In genomic region chr1:170058051-170058450, GRCm38 (mm10) we compare ENCODE assay signal across 15 mouse cellular contexts. TPM values are rescaled to one million over a fixed set of nuclear protein-coding genes. Genes with fewer than 3 reads are reported as not detected.
A peak's percentile ranks its signal among the peaks of the same experiment; 100 is the strongest.
DNase-seq lines count a peak whose midpoint lies in the region; ATAC-seq and TF ChIP-seq lines count a peak whose summit lies in the region.
"Had no signal": no experiment of that assay in that cellular context is flagged by ENCODE, and none has a peak within 500 bp of the region (broad histone marks: within the 10 kb centered on the region; RNA-seq: fewer than 3 reads in every experiment).

No protein-coding gene starts in this region.

- H3K9ac ChIP-seq in stomach, postnatal 0 days (ENCODE audit: low read length) = no peak overlapping the region
- H3K9ac ChIP-seq in neural tube, embryonic 15.5 days (replicated peaks) = no peak overlapping the region
- H3K9ac ChIP-seq: embryonic facial prominence, embryonic 13.5 days; liver, embryonic 13.5 days had no signal

- WGBS in stomach, postnatal 0 days = 57% methylated on average over 11 of the region's 11 CpGs
- 85% methylated on average over 11 of the region's 11 CpGs for WGBS in neural tube, embryonic 15.5 days

- no peaks in the 10 kb centered on the region for H3K27me3 ChIP-seq in stomach, postnatal 0 days (ENCODE audit: control insufficient read depth, insufficient read depth, low read length)
- H3K27me3 ChIP-seq in neural tube, embryonic 15.5 days (replicated peaks) = no peaks in the 10 kb centered on the region
- H3K27me3 ChIP-seq: embryonic facial prominence, embryonic 13.5 days; liver, embryonic 13.5 days had no signal

- intact Hi-C loops in heart, postnatal 25 days (cut with DNase I) = no loop called here

- H3K36me3 ChIP-seq in stomach, postnatal 0 days (ENCODE audit: control insufficient read depth, insufficient read depth, low read length) = 0 out of 2 replicates have a peak, but pooled peaks cover 2% of the 10 kb centered on the region
- no peaks in the 10 kb centered on the region for H3K36me3 ChIP-seq in neural tube, embryonic 15.5 days
- H3K36me3 ChIP-seq: hindbrain, embryonic 10.5 days; liver, embryonic 13.5 days; midbrain, embryonic 10.5 days had no signal

- no peaks in the 10 kb centered on the region for H3K9me3 ChIP-seq in stomach, postnatal 0 days (ENCODE audit: control insufficient read depth, low read length)
- no peaks in the 10 kb centered on the region for H3K9me3 ChIP-seq in neural tube, embryonic 15.5 days (replicated peaks)
- H3K9me3 ChIP-seq: embryonic facial prominence, embryonic 13.5 days; liver, embryonic 13.5 days; midbrain, embryonic 10.5 days had no signal

- DNase-seq in heart, adult 11 months = peak; percentile 98
- DNase-seq in heart, postnatal 4 days = no peak
- DNase-seq in urinary bladder, postnatal 14 days (ENCODE audit: low spot score) = peak; percentile 64
- no peak for DNase-seq in urinary bladder, postnatal 10 days (ENCODE audit: low spot score)
- DNase-seq in heart, postnatal 25 days (ENCODE audit: low spot score) = peak; percentile 61
- DNase-seq in stomach, postnatal 0 days (ENCODE audit: low spot score) = no peak
- DNase-seq in thymus, postnatal 10 days (ENCODE audit: low spot score in 2 of 2) = no peak
- DNase-seq: cerebellum, adult 8-10 months; liver, embryonic 13.5 days; right cerebral cortex, postnatal 25 days had no signal

- TF ChIP-seq CTCF in stomach, postnatal 0 days (IDR thresholded peaks at IDR 0.05; ENCODE audit: low read depth) = no peak

- 0 out of 2 replicates have a peak, but pooled peaks have one; percentile 42 for ATAC-seq in stomach, postnatal 0 days (ENCODE audit: low FRiP score, low TSS enrichment)
- ATAC-seq in neural tube, embryonic 15.5 days (ENCODE audit: low FRiP score) = no peak
- ATAC-seq: CD4-positive, CD25-positive, alpha-beta regulatory T cell, adult 4 months had no signal

- no peak overlapping the region for H3K4me2 ChIP-seq in stomach, postnatal 0 days (replicated peaks; ENCODE audit: low read depth)
- no peak overlapping the region for H3K4me2 ChIP-seq in neural tube, embryonic 15.5 days
- H3K4me2 ChIP-seq: embryonic facial prominence, embryonic 13.5 days; liver, embryonic 13.5 days had no signal

- no peak overlapping the region for H3K4me3 ChIP-seq in stomach, postnatal 0 days (ENCODE audit: low read depth, low read length)
- H3K4me3 ChIP-seq in neural tube, embryonic 15.5 days (replicated peaks) = no peak overlapping the region
- H3K4me3 ChIP-seq: embryonic facial prominence, embryonic 13.5 days; hindbrain, embryonic 10.5 days; liver, embryonic 13.5 days; midbrain, embryonic 10.5 days had no signal

- no peak for TF ChIP-seq EP300 in stomach, postnatal 0 days (optimal IDR thresholded peaks at IDR 0.05)

- H3K27ac ChIP-seq in stomach, postnatal 0 days (replicated peaks) = no peak overlapping the region
- H3K27ac ChIP-seq in neural tube, embryonic 15.5 days (replicated peaks) = no peak overlapping the region
- H3K27ac ChIP-seq: embryonic facial prominence, embryonic 13.5 days; hindbrain, embryonic 10.5 days; liver, embryonic 13.5 days; midbrain, embryonic 10.5 days had no signal

- no peaks in the 10 kb centered on the region for H3K4me1 ChIP-seq in stomach, postnatal 0 days (replicated peaks; ENCODE audit: control insufficient read depth, insufficient read depth)
- H3K4me1 ChIP-seq in neural tube, embryonic 15.5 days = peaks cover 5% of the 10 kb centered on the region

RNA-seq across cellular contexts. Expression of gene Ddr2, which starts 52.5 kb away (rescaled TPM):
- 10 to 100 TPM; 23.8 to 24.3 TPM for total RNA-seq in heart, postnatal 4 days (2021)
- 10 to 100 TPM; 23.4 to 29.0 TPM for total RNA-seq in heart, postnatal 25 days (2021)
- polyA plus RNA-seq in stomach, postnatal 0 days (2015; fragmentation: Nextera tagmentation; extraction: Ambion mirVana) = 22.9 and 25.8 TPM in 2 replicates
- 8.4 and 10.6 TPM in 2 replicates for polyA plus RNA-seq in neural tube, embryonic 15.5 days (2015; fragmentation: Nextera tagmentation; extraction: Ambion mirVana)
- polyA plus RNA-seq: CD4-positive, CD25-positive, alpha-beta regulatory T cell, adult 4 months had no signal

Comparison
In these comparisons a context has a peak if more than half of its experiments do, and no peak if none do; other contexts are left out.
1. DNase-seq: peak in heart, adult 11 months (single experiment), urinary bladder, postnatal 14 days (single experiment) and heart, postnatal 25 days (single experiment); none in heart, postnatal 4 days (single experiment), urinary bladder, postnatal 10 days (single experiment), stomach, postnatal 0 days (single experiment) and thymus, postnatal 10 days (0 of 2).